21 mouse cellular contexts compared by ENCODE assay signal in genomic region chr13:89597354-89597753, GRCm38 (mm10). TPM values are rescaled to one million over a fixed set of nuclear protein-coding genes. Genes with fewer than 3 reads are reported as not detected.
"Had no signal": no experiment of that assay in that cellular context is flagged by ENCODE, and none has a peak within 500 bp of the region (broad histone marks: within the 10 kb centered on the region; RNA-seq: fewer than 3 reads in every experiment).

No protein-coding gene starts in this region.

- H3K27ac ChIP-seq: gastrocnemius, adult 2 months; heart, embryonic 10.5 days; hindbrain, embryonic 10.5 days; hindbrain, embryonic 12.5 days; hindbrain, embryonic 14.5 days; intestine, embryonic 15.5 days; left cerebral cortex, adult 2 months; limb, embryonic 10.5 days; limb, embryonic 12.5 days; liver, embryonic 13.5 days had no signal

- DNase-seq: gastrocnemius, adult 2 months; gastrocnemius, postnatal 10 days; gastrocnemius, postnatal 25 days; heart, adult 18-20 months; heart, postnatal 4 days; kidney, adult 18-20 months; kidney, adult 8-10 months; kidney, postnatal 25 days; kidney, postnatal 4 days; liver; liver, embryonic 13.5 days had no signal

- H3K4me3 ChIP-seq: gastrocnemius, adult 2 months; heart, embryonic 10.5 days; heart, embryonic 12.5 days; hindbrain, embryonic 10.5 days; hindbrain, embryonic 12.5 days; intestine, embryonic 15.5 days; left cerebral cortex, adult 2 months; limb, embryonic 10.5 days; limb, embryonic 12.5 days; liver, embryonic 13.5 days had no signal

RNA-seq across cellular contexts. Expression of gene Hapln1, which starts 57.8 kb away (rescaled TPM):
- total RNA-seq: granulocyte monocyte progenitor cell, adult 5-6 weeks had no signal
